Mouse (Mus musculus): ENCODE measurements around the gene Prss57. TPM values are rescaled to one million over a fixed set of nuclear protein-coding genes. Genes with fewer than 3 reads are reported as not detected.

Gene Prss57
- polyA plus RNA-seq, 1 experiment: 0.11 TPM

DNA sequence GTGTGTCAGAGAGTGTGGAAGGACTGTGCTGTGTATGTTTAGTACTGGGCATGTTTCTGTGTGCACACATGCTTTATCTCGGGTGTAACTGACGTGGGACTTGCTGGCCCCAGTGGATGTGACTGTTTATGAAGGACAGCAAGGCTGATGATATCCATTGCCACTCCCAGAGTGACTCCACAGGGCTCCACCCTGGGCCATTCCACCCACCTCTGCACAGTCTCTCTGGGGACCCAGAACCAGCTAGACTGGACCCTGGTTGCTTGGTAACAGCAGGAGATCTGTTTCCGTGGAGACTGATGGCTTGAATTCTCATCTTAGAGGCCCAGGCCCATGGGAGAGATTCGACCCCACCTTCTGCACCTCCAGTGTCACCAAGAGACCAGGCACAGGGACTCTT lies 27.5 kb upstream of the Prss57 start:
- Histone ChIP-seq H3K27ac (ENCODE audit: control insufficient read depth, insufficient read depth, low read depth, low read length) (no peak overlapping the region), H3K36me3 (ENCODE audit: control insufficient read depth, insufficient read depth, low read length) (no peaks in the 10 kb centered on the region), H3K4me3 (ENCODE audit: control insufficient read depth, low read depth, low read length) (no peak overlapping the region), H3K27me3 (ENCODE audit: control insufficient read depth, insufficient read depth, low read length) (no peaks in the 10 kb centered on the region), H3K4me1 (ENCODE audit: control insufficient read depth, insufficient read depth, low read length) (peaks cover 12% of the 10 kb centered on the region)
- TF ChIP-seq POLR2A (IDR thresholded peaks at IDR 0.05; ENCODE audit: control insufficient read depth, low read depth, low read length) (no peak), CTCF (IDR thresholded peaks at IDR 0.05; ENCODE audit: control insufficient read depth, insufficient read depth, insufficient replicate concordance, low read depth, low read length) (no peak)

DNA sequence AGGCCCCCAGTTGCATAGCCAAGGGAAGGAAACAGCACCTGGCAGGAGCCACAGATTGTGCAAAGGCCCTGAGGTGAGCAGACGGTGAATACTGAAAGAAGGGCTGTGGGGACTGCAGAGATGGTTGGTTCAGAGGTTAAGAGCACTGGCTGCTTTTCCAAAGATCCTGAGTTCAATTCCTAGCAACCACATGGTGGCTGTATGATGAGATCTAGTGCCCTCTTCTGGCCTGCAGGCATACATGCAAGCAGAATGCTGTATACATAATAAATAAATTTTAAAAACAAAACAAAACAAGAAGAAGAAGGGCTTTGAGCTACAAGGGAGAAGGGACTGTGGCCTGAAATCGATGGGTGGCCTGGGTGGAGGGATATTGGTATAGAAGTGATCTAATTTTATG lies 26.4 kb upstream of the Prss57 start:
- H3K27ac ChIP-seq (ENCODE audit: control insufficient read depth, insufficient read depth, low read depth, low read length): no peak overlapping the region
- no peaks in the 10 kb centered on the region for H3K36me3 ChIP-seq (ENCODE audit: control insufficient read depth, insufficient read depth, low read length)
- H3K4me1 ChIP-seq (ENCODE audit: control insufficient read depth, insufficient read depth, low read length): peaks cover 4% of the 10 kb centered on the region
- no peak overlapping the region for H3K4me3 ChIP-seq (ENCODE audit: control insufficient read depth, low read depth, low read length)
- H3K27me3 ChIP-seq (ENCODE audit: control insufficient read depth, insufficient read depth, low read length): no peaks in the 10 kb centered on the region
- TF ChIP-seq CTCF (IDR thresholded peaks at IDR 0.05; ENCODE audit: control insufficient read depth, insufficient read depth, insufficient replicate concordance, low read depth, low read length) (no peak), POLR2A (IDR thresholded peaks at IDR 0.05; ENCODE audit: control insufficient read depth, low read depth, low read length) (no peak)

DNA sequence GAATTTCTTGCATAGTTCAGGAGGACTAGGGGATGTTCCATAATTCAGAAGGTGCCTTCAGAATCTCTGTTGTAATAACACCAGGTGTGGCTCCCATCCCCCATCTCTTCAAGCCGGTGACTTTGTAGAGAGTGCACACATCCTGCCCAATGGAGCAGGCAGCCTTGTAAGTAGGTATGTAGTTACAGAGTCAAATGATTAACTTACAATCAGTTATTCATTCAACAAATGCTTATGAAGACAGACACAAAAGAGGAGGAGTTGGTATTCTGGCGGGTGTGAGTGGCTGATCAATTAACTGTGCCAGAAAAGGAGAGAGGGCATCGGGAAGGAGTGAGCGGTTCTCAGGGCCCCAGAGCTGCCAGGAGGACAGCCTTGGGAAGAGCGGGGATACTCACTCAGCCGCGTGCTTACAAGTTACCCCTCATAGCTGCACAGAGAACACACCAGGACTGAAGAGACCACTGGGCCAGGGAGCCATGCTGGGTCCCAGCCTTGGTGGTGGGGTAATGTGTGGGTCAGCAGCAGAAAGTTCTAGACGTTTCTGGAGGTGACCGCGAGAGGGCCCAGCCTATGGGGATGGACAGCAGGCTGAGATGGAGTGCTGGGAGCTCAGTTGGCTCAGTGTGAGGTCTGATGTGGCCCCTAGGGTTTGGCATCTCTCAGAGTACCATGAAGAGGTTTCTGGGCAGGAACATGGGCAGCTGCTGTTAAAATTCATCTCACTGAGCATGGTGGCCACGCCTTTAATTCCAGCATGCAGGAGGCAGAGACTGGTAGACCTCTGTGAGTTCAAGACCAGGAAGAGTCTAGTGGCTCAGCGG lies 25.1 kb upstream of the Prss57 start:
- no peaks in the 10 kb centered on the region for H3K36me3 ChIP-seq (ENCODE audit: control insufficient read depth, insufficient read depth, low read length)
- no peak for TF ChIP-seq POLR2A (IDR thresholded peaks at IDR 0.05; ENCODE audit: control insufficient read depth, low read depth, low read length)
- TF ChIP-seq CTCF (IDR thresholded peaks at IDR 0.05; ENCODE audit: control insufficient read depth, insufficient read depth, insufficient replicate concordance, low read depth, low read length): no peak
- peaks cover 3% of the 10 kb centered on the region for H3K4me1 ChIP-seq (ENCODE audit: control insufficient read depth, insufficient read depth, low read length)
- no peaks in the 10 kb centered on the region for H3K27me3 ChIP-seq (ENCODE audit: control insufficient read depth, insufficient read depth, low read length)
- H3K4me3 ChIP-seq (ENCODE audit: control insufficient read depth, low read depth, low read length): no peak overlapping the region
- no peak overlapping the region for H3K27ac ChIP-seq (ENCODE audit: control insufficient read depth, insufficient read depth, low read depth, low read length)

DNA sequence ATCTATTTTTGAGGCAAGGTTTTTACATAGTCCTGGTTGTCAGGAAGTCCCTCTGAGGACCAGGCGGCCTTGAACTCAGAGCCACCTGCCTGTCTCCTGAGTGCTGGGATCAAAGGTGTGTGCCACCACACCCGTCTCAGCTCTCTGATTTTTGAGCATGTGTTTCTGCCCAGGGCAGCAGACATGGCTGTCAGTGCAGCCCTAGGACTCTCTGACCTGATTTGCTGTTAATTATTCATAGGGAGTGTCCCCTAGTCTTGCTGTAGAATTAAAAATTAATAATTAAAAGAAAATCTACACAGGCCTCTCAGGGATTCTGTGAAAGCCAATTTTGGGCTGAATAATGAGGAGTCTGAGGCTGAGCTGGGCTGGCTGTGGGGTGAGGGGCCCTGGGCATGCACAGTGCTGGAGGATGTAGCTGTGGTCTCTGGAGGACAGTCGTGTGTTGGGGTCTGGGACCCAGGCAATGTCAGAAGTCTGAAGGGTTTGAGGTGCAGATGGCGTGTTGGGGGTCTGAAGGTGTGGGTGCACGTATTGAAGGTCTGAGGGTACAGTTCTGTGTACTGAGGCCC lies 23.6 kb upstream of the Prss57 start:
- Histone ChIP-seq H3K27me3 (ENCODE audit: control insufficient read depth, insufficient read depth, low read length) (no peaks in the 10 kb centered on the region), H3K27ac (ENCODE audit: control insufficient read depth, insufficient read depth, low read depth, low read length) (no peak overlapping the region), H3K4me1 (ENCODE audit: control insufficient read depth, insufficient read depth, low read length) (peaks cover 3% of the 10 kb centered on the region), H3K4me3 (ENCODE audit: control insufficient read depth, low read depth, low read length) (no peak overlapping the region), H3K36me3 (ENCODE audit: control insufficient read depth, insufficient read depth, low read length) (no peaks in the 10 kb centered on the region)
- no peak for TF ChIP-seq POLR2A (IDR thresholded peaks at IDR 0.05; ENCODE audit: control insufficient read depth, low read depth, low read length)
- TF ChIP-seq CTCF (IDR thresholded peaks at IDR 0.05; ENCODE audit: control insufficient read depth, insufficient read depth, insufficient replicate concordance, low read depth, low read length): no peak

DNA sequence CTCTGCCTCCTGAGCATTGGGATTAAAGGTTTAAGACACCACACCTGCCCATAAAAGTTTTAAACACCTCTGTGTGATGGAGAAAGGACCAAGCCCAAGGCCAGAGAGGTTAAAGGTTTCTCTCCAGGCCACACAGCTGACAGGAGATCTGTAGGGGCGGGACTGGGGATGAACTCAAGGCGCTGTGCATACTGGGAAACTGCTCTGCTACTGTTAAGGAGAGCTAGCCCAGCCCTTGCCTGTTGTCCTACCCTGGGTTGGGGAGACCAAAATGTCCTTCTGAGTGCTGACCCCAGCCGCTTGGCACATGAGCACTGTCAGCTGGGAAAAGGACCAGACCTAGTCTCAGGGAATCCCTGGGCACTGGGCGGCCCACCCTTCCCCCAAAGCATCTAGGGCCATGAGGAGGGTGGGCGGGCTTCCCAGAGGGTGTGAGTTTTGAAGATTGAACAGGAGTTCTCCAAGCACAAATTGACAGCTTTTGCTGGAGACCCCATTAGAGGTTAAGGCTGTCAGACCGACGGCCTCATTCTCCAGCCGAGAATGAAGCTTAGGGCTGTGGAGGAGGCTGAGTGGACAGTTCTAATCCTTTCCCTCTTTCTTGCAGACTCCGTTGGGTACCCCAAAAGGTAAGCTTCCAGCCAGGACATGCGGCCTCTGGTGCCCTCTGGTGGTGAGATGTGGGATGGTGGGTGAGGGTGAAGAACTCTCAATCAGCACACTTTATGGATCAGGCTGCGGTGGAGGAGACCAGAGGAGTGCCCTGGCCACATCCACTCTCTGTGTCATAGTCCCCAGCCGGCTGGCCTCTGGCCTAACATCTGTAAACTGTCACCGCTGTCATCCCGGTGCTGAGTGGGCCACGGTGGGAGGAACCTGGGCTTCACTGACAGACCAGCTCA lies 21.2 kb upstream of the Prss57 start:
- no peaks in the 10 kb centered on the region for H3K36me3 ChIP-seq (ENCODE audit: control insufficient read depth, insufficient read depth, low read length)

DNA sequence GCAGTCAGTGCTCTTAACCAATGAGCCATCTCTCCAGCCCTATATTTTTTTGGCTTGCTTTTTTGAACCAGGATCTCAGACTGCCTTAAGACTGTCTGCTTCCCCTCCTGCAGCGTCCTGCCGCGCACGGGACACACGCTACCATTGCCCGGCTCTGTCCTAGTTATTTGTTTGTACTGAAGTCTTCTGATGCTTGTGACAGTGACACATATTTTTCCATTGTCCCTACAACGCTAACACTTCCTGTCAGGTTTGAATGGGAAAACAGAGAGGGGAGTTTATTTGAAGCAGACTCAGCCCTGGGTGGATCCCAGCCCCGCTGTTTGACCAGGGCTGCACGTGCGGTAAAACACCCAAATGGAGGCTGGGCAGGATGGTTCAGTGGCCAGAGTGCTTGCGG lies 18.0 kb upstream of the Prss57 start:
- peaks cover 34% of the 10 kb centered on the region for H3K4me1 ChIP-seq (ENCODE audit: control insufficient read depth, insufficient read depth, low read length)
- TF ChIP-seq POLR2A (IDR thresholded peaks at IDR 0.05; ENCODE audit: control insufficient read depth, low read depth, low read length): no peak
- no peak for TF ChIP-seq CTCF (IDR thresholded peaks at IDR 0.05; ENCODE audit: control insufficient read depth, insufficient read depth, insufficient replicate concordance, low read depth, low read length)
- H3K36me3 ChIP-seq (ENCODE audit: control insufficient read depth, insufficient read depth, low read length): no peaks in the 10 kb centered on the region
- H3K4me3 ChIP-seq (ENCODE audit: control insufficient read depth, low read depth, low read length): no peak overlapping the region
- no peak overlapping the region for H3K27ac ChIP-seq (ENCODE audit: control insufficient read depth, insufficient read depth, low read depth, low read length)
- no peaks in the 10 kb centered on the region for H3K27me3 ChIP-seq (ENCODE audit: control insufficient read depth, insufficient read depth, low read length)

More for the DNA sequence above, 21.2 kb upstream of the Prss57 start:
- peaks cover 6% of the 10 kb centered on the region for H3K4me1 ChIP-seq (ENCODE audit: control insufficient read depth, insufficient read depth, low read length)
- no peak overlapping the region for H3K27ac ChIP-seq (ENCODE audit: control insufficient read depth, insufficient read depth, low read depth, low read length)
- H3K27me3 ChIP-seq (ENCODE audit: control insufficient read depth, insufficient read depth, low read length): no peaks in the 10 kb centered on the region
- H3K4me3 ChIP-seq (ENCODE audit: control insufficient read depth, low read depth, low read length): no peak overlapping the region
- TF ChIP-seq POLR2A (IDR thresholded peaks at IDR 0.05; ENCODE audit: control insufficient read depth, low read depth, low read length) (no peak), CTCF (IDR thresholded peaks at IDR 0.05; ENCODE audit: control insufficient read depth, insufficient read depth, insufficient replicate concordance, low read depth, low read length) (peak; percentile 92)

DNA sequence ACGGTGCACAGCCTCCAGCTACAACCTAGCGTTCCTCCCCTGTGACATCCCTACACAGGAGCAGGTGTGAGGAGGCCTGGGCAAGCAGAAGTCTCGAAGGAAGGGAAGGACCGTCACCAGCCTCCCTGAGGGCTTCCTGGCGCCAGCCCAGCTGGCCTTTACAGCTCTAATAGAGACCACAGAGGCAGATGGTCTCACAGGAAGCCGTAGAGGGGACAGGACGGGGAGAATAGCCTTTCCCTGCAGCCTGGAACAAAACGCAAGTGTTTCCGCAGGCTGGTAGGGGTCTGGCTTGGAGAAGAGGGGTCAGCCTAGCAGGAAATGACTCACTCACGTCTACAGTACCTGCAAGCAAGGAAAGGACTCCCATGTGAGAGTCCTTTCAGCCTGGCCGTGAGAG lies 17.1 kb upstream of the Prss57 start:
- H3K4me1 ChIP-seq (ENCODE audit: control insufficient read depth, insufficient read depth, low read length): peaks cover 43% of the 10 kb centered on the region
- H3K36me3 ChIP-seq (ENCODE audit: control insufficient read depth, insufficient read depth, low read length): no peaks in the 10 kb centered on the region
- H3K4me3 ChIP-seq (ENCODE audit: control insufficient read depth, low read depth, low read length): no peak overlapping the region
- no peak overlapping the region for H3K27ac ChIP-seq (ENCODE audit: control insufficient read depth, insufficient read depth, low read depth, low read length)
- no peaks in the 10 kb centered on the region for H3K27me3 ChIP-seq (ENCODE audit: control insufficient read depth, insufficient read depth, low read length)
- TF ChIP-seq CTCF (IDR thresholded peaks at IDR 0.05; ENCODE audit: control insufficient read depth, insufficient read depth, insufficient replicate concordance, low read depth, low read length) (no peak), POLR2A (IDR thresholded peaks at IDR 0.05; ENCODE audit: control insufficient read depth, low read depth, low read length) (no peak)

All from testis, adult 2 months (tissue).